In genomic region chr2:68466124-68467070, GRCm38 (mm10) we compare ENCODE assay signal across 9 mouse cellular contexts. TPM values are rescaled to one million over a fixed set of nuclear protein-coding genes. Genes with fewer than 3 reads are reported as not detected.
DNase-seq lines count a peak whose midpoint lies in the region; ATAC-seq and TF ChIP-seq lines count a peak whose summit lies in the region.
"Had no signal": no experiment of that assay in that cellular context is flagged by ENCODE, and none has a peak within 500 bp of the region (broad histone marks: within the 10 kb centered on the region; RNA-seq: fewer than 3 reads in every experiment).

No protein-coding gene starts in this region.

- peak; percentile 14; the same call in 1 of the 2 replicates for ATAC-seq in forebrain, embryonic 15.5 days (replicated peaks)
- no peak for ATAC-seq in forebrain, embryonic 16.5 days
- no peak for ATAC-seq in heart, embryonic 11.5 days (replicated peaks; ENCODE audit: insufficient number of reproducible peaks, low FRiP score, low TSS enrichment)
- ATAC-seq in lung, embryonic 14.5 days (ENCODE audit: insufficient read depth) = peak; percentile 67

- 62% methylated on average over 19 of the region's 19 CpGs for WGBS in forebrain, embryonic 15.5 days
- WGBS in forebrain, embryonic 16.5 days = 69% methylated on average over 18 of the region's 19 CpGs
- WGBS in heart, embryonic 11.5 days (ENCODE audit: insufficient replicate concordance) = 17% methylated on average over 18 of the region's 19 CpGs
- 24% methylated on average over 17 of the region's 19 CpGs for WGBS in lung, embryonic 14.5 days

- no peak overlapping the region for H3K4me2 ChIP-seq in forebrain, embryonic 15.5 days (replicated peaks)
- H3K4me2 ChIP-seq in forebrain, embryonic 16.5 days (ENCODE audit: low read length) = no peak overlapping the region
- peak overlapping the region; percentile 39 for H3K4me2 ChIP-seq in heart, embryonic 11.5 days
- H3K4me2 ChIP-seq in lung, embryonic 14.5 days = peak overlapping the region; percentile 38
- H3K4me2 ChIP-seq: embryonic facial prominence, embryonic 13.5 days had no signal

- peak; percentile 53 to 70 for DNase-seq in adrenal gland, postnatal 36 days
- DNase-seq in lung, embryonic 14.5 days = peak; percentile 57
- DNase-seq in thymus, postnatal 10 days (ENCODE audit: low spot score in 2 of 2) = peak; percentile 51 to 53
- DNase-seq in layer of hippocampus, adult 8-10 months (ENCODE audit: low spot score in 2 of 2) = no peak
- no peak for DNase-seq in left cerebral cortex, postnatal 14 days (ENCODE audit: low spot score in 2 of 2)

- H3K27me3 ChIP-seq in forebrain, embryonic 15.5 days = no peaks in the 10 kb centered on the region
- H3K27me3 ChIP-seq in forebrain, embryonic 16.5 days (replicated peaks; ENCODE audit: control insufficient read depth, insufficient read depth, low read length) = no peaks in the 10 kb centered on the region
- no peaks in the 10 kb centered on the region for H3K27me3 ChIP-seq in heart, embryonic 11.5 days (ENCODE audit: control insufficient read depth, insufficient read depth, low read length)
- no peaks in the 10 kb centered on the region for H3K27me3 ChIP-seq in lung, embryonic 14.5 days (ENCODE audit: insufficient read depth, low read length)

- H3K4me3 ChIP-seq in forebrain, embryonic 15.5 days = no peak overlapping the region
- H3K4me3 ChIP-seq in forebrain, embryonic 16.5 days (replicated peaks; ENCODE audit: low read length) = no peak overlapping the region
- no peak overlapping the region for H3K4me3 ChIP-seq in heart, embryonic 11.5 days (ENCODE audit: low read depth, low read length)
- no peak overlapping the region for H3K4me3 ChIP-seq in lung, embryonic 14.5 days (ENCODE audit: low read depth, low read length)
- H3K4me3 ChIP-seq: embryonic facial prominence, embryonic 13.5 days had no signal

- intact Hi-C loops in left cerebral cortex, postnatal 14 days (cut with DNase I) = no loop called here

- H3K36me3 ChIP-seq in forebrain, embryonic 15.5 days = no peaks in the 10 kb centered on the region
- no peaks in the 10 kb centered on the region for H3K36me3 ChIP-seq in forebrain, embryonic 16.5 days (ENCODE audit: control insufficient read depth, insufficient read depth)
- H3K36me3 ChIP-seq in heart, embryonic 11.5 days (ENCODE audit: control insufficient read depth, insufficient read depth, low read length) = no peaks in the 10 kb centered on the region
- H3K36me3 ChIP-seq in lung, embryonic 14.5 days (ENCODE audit: insufficient read depth) = peaks cover 3% of the 10 kb centered on the region; the same call in 1 of the 2 replicates
- H3K36me3 ChIP-seq: embryonic facial prominence, embryonic 13.5 days had no signal

- TF ChIP-seq CTCF in lung, embryonic 14.5 days (IDR thresholded peaks at IDR 0.05; ENCODE audit: low read depth) = no peak

- H3K9ac ChIP-seq in forebrain, embryonic 15.5 days (replicated peaks) = no peak overlapping the region
- no peak overlapping the region for H3K9ac ChIP-seq in forebrain, embryonic 16.5 days (replicated peaks; ENCODE audit: low read depth, low read length)
- H3K9ac ChIP-seq in heart, embryonic 11.5 days (ENCODE audit: low read depth, low read length) = no peak overlapping the region
- no peak overlapping the region for H3K9ac ChIP-seq in lung, embryonic 14.5 days
- H3K9ac ChIP-seq: embryonic facial prominence, embryonic 13.5 days had no signal

- no peaks in the 10 kb centered on the region for H3K9me3 ChIP-seq in forebrain, embryonic 15.5 days
- no peaks in the 10 kb centered on the region for H3K9me3 ChIP-seq in forebrain, embryonic 16.5 days (ENCODE audit: control insufficient read depth, low read length)
- no peaks in the 10 kb centered on the region for H3K9me3 ChIP-seq in heart, embryonic 11.5 days (replicated peaks; ENCODE audit: control insufficient read depth, low read length)
- H3K9me3 ChIP-seq in lung, embryonic 14.5 days (ENCODE audit: low read depth, low read length) = no peaks in the 10 kb centered on the region
- H3K9me3 ChIP-seq: embryonic facial prominence, embryonic 13.5 days had no signal

- peaks cover 22% of the 10 kb centered on the region for H3K4me1 ChIP-seq in forebrain, embryonic 15.5 days
- H3K4me1 ChIP-seq in forebrain, embryonic 16.5 days (replicated peaks; ENCODE audit: control insufficient read depth, insufficient read depth, low read length) = peaks cover 19% of the 10 kb centered on the region
- H3K4me1 ChIP-seq in heart, embryonic 11.5 days (ENCODE audit: control insufficient read depth, insufficient read depth, low read length) = peaks cover 52% of the 10 kb centered on the region
- H3K4me1 ChIP-seq in lung, embryonic 14.5 days (ENCODE audit: insufficient read depth) = peaks cover 22% of the 10 kb centered on the region

- H3K27ac ChIP-seq in forebrain, embryonic 15.5 days (replicated peaks) = no peak overlapping the region
- no peak overlapping the region for H3K27ac ChIP-seq in forebrain, embryonic 16.5 days (ENCODE audit: low read length)
- peak overlapping the region; percentile 88 for H3K27ac ChIP-seq in heart, embryonic 11.5 days (ENCODE audit: low read depth, low read length)
- H3K27ac ChIP-seq in lung, embryonic 14.5 days (ENCODE audit: low read depth) = peak overlapping the region; percentile 72
- H3K27ac ChIP-seq: embryonic facial prominence, embryonic 13.5 days had no signal

RNA-seq across cellular contexts. Expression of gene Stk39, which starts 5.7 kb away (rescaled TPM):
- 21.8 and 22.5 TPM in 2 replicates for polyA plus RNA-seq in forebrain, embryonic 15.5 days (2015; fragmentation: Nextera tagmentation; extraction: Ambion mirVana)
- 18.3 and 21.3 TPM in 2 replicates for polyA plus RNA-seq in forebrain, embryonic 16.5 days (2015; fragmentation: Nextera tagmentation; extraction: Ambion mirVana)
- total RNA-seq in adrenal gland, postnatal 36 days (2021) = 10 to 100 TPM; 63.8 to 79.7 TPM
- polyA plus RNA-seq in heart, embryonic 11.5 days (2014; fragmentation: Nextera tagmentation; extraction: Ambion mirVana) = 58.3 and 66.5 TPM in 2 replicates
- 27.6 and 28.0 TPM in 2 replicates for polyA plus RNA-seq in lung, embryonic 14.5 days (2014; fragmentation: Nextera tagmentation; extraction: Ambion mirVana)
- 10 to 100 TPM; 66.7 to 76.9 (median 76.1) TPM for total RNA-seq in layer of hippocampus, adult 8-10 months (2022)
- 10 to 100 TPM; 53.8 to 57.0 TPM for total RNA-seq in left cerebral cortex, postnatal 14 days (2021)

Comparison
In these comparisons a context has a peak if more than half of its experiments do, and no peak if none do; other contexts are left out.
1. ATAC-seq: peak in forebrain, embryonic 15.5 days (single experiment) and lung, embryonic 14.5 days (single experiment); none in forebrain, embryonic 16.5 days (single experiment) and heart, embryonic 11.5 days (single experiment).
2. H3K27ac ChIP-seq: peak in heart, embryonic 11.5 days (single experiment) and lung, embryonic 14.5 days (single experiment); none in forebrain, embryonic 15.5 days (single experiment) and forebrain, embryonic 16.5 days (single experiment).
3. H3K4me2 ChIP-seq: peak in heart, embryonic 11.5 days (single experiment) and lung, embryonic 14.5 days (single experiment); none in forebrain, embryonic 15.5 days (single experiment) and forebrain, embryonic 16.5 days (single experiment).
4. DNase-seq: peak in adrenal gland, postnatal 36 days (2 of 2), lung, embryonic 14.5 days (single experiment) and thymus, postnatal 10 days (2 of 2); none in layer of hippocampus, adult 8-10 months (0 of 2) and left cerebral cortex, postnatal 14 days (0 of 2).